Mouse (Mus musculus): ENCODE results near the gene Gm49380. TPM values are rescaled to one million over a fixed set of nuclear protein-coding genes. Genes with fewer than 3 reads are reported as not detected.

The Gm49380 gene
- total and polyA plus RNA-seq, 3 experiments = 0.24 TPM; not detected in 2

- H3K27me3 ChIP-seq (ENCODE audit: control insufficient read depth in 1 of 2, insufficient read depth in 2 of 2, low read length in 2 of 2) = no peaks in the 10 kb centered on the region
- no peaks in the 10 kb centered on the region for H3K9me3 ChIP-seq (replicated peaks; ENCODE audit: insufficient read depth, low read length)
- H3K9ac ChIP-seq (ENCODE audit: control insufficient read depth, low read depth, low read length, poor library complexity, severe bottlenecking) = no peak overlapping the region
- H3K4me3 ChIP-seq (ENCODE audit: control insufficient read depth in 1 of 2, insufficient read depth in 1 of 2, low read depth in 2 of 2, low read length in 2 of 2) = no peak overlapping the region
- no peaks in the 10 kb centered on the region; the same call in 1 of the 2 replicates for H3K79me2 ChIP-seq (ENCODE audit: control insufficient read depth, insufficient read depth, low read length, poor library complexity)
- H3K4me1 ChIP-seq (ENCODE audit: control insufficient read depth in 1 of 2, insufficient read depth in 2 of 2, low read length in 2 of 2) = peaks cover 0 to 10% of the 10 kb centered on the region in 2 experiments; a peak in 2 of 4 replicates
- TF ChIP-seq POLR2A (IDR thresholded peaks at IDR 0.05; ENCODE audit: control insufficient read depth in 1 of 2, insufficient read depth in 1 of 2, low read depth in 1 of 2, low read length in 2 of 2, poor library complexity in 1 of 2) (no peak), CTCF (IDR thresholded peaks at IDR 0.05 in 2 of 3, conservative IDR thresholded peaks at IDR 0.05 in 1 of 3; ENCODE audit: control insufficient read depth in 1 of 3, insufficient read depth in 1 of 3, low read depth in 2 of 3, low read length in 3 of 3, poor library complexity in 1 of 3, severe bottlenecking in 1 of 3) (no peak), SMC3 (IDR thresholded peaks at IDR 0.05; ENCODE audit: low read depth, low read length) (no peak), KAT2A (conservative IDR thresholded peaks at IDR 0.05; ENCODE audit: low read depth, low read length) (no peak), GABPA (IDR thresholded peaks at IDR 0.05; ENCODE audit: low read depth, low read length) (no peak), UBTF (IDR thresholded peaks at IDR 0.05; ENCODE audit: borderline replicate concordance, insufficient read depth, low read depth, low read length) (no peak), POLR2AphosphoS2 (IDR thresholded peaks at IDR 0.05; ENCODE audit: low read length) (no peak), JUND (IDR thresholded peaks at IDR 0.05; ENCODE audit: low read depth, low read length) (no peak), MAZ (IDR thresholded peaks at IDR 0.05; ENCODE audit: low read depth, low read length) (no peak), ZKSCAN1 (IDR thresholded peaks at IDR 0.05; ENCODE audit: low read depth, low read length) (no peak), TAL1 (IDR thresholded peaks at IDR 0.05; ENCODE audit: low read length) (no peak), CHD1 (IDR thresholded peaks at IDR 0.05; ENCODE audit: low read depth, low read length) (no peak), RAD21 (IDR thresholded peaks at IDR 0.05; ENCODE audit: low read depth, low read length) (no peak), NELFE (IDR thresholded peaks at IDR 0.05; ENCODE audit: low read depth, low read length) (no peak), BHLHE40 (IDR thresholded peaks at IDR 0.05; ENCODE audit: borderline replicate concordance, low read depth, low read length) (no peak)
- DNase-seq (ENCODE audit: low read depth, low spot score) = no peak
- H3K27ac ChIP-seq (ENCODE audit: control insufficient read depth, low read depth, low read length) = no peak overlapping the region
- H3K36me3 ChIP-seq (ENCODE audit: control insufficient read depth in 1 of 2, insufficient read depth in 2 of 2, low read length in 2 of 2) = peaks cover 0 to 3% of the 10 kb centered on the region in 2 experiments; a peak in 1 of 4 replicates
Measured at GRCm38 (mm10) chr9:44069252-44069651, 44.0 kb downstream of the Gm49380 start.

DNA sequence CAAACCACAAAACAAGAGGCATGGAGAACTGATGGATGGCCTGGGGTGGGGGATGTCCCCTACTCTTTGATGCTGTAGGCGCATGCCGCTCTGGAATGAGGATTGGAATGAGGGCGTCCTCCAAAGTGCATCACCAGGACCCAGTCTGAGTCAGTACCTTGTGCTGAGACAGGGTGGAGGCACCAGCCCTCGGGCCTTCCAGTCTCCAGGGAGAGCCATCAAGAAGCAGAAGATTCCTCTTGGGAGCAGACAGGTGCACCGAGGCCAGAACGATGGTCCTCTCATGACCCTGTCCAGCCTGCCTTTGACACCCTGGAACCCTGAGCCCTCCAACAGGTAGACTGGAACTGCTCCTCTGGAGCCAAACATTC, 45.4 kb downstream of the Gm49380 start:
- Histone ChIP-seq H3K27me3 (ENCODE audit: control insufficient read depth in 1 of 2, insufficient read depth in 2 of 2, low read length in 2 of 2) (no peaks in the 10 kb centered on the region), H3K79me2 (ENCODE audit: control insufficient read depth, insufficient read depth, low read length, poor library complexity) (no peaks in the 10 kb centered on the region; the same call in 1 of the 2 replicates), H3K4me1 (ENCODE audit: control insufficient read depth in 1 of 2, insufficient read depth in 2 of 2, low read length in 2 of 2) (peaks cover 0 to 10% of the 10 kb centered on the region in 2 experiments; a peak in 2 of 4 replicates), H3K27ac (ENCODE audit: control insufficient read depth, low read depth, low read length) (no peak overlapping the region), H3K4me3 (ENCODE audit: control insufficient read depth in 1 of 2, insufficient read depth in 1 of 2, low read depth in 2 of 2, low read length in 2 of 2) (no peak overlapping the region), H3K9me3 (replicated peaks; ENCODE audit: insufficient read depth, low read length) (no peaks in the 10 kb centered on the region), H3K9ac (ENCODE audit: control insufficient read depth, low read depth, low read length, poor library complexity, severe bottlenecking) (no peak overlapping the region), H3K36me3 (ENCODE audit: control insufficient read depth in 1 of 2, insufficient read depth in 2 of 2, low read length in 2 of 2) (peaks cover 0 to 3% of the 10 kb centered on the region in 2 experiments; a peak in 1 of 4 replicates)
- TF ChIP-seq NRF1 (IDR thresholded peaks at IDR 0.05; ENCODE audit: insufficient read depth, low read depth, low read length, poor library complexity, severe bottlenecking) = no peak
- no peak for TF ChIP-seq NELFE (IDR thresholded peaks at IDR 0.05; ENCODE audit: low read depth, low read length)
- no peak for TF ChIP-seq TCF12 (IDR thresholded peaks at IDR 0.05; ENCODE audit: low read depth, low read length)
- TF ChIP-seq CHD1 (IDR thresholded peaks at IDR 0.05; ENCODE audit: low read depth, low read length) = no peak
- TF ChIP-seq CTCF (IDR thresholded peaks at IDR 0.05 in 2 of 3, conservative IDR thresholded peaks at IDR 0.05 in 1 of 3; ENCODE audit: control insufficient read depth in 1 of 3, insufficient read depth in 1 of 3, low read depth in 2 of 3, low read length in 3 of 3, poor library complexity in 1 of 3, severe bottlenecking in 1 of 3) = no peak
- no peak for TF ChIP-seq MYC (IDR thresholded peaks at IDR 0.05; ENCODE audit: low read depth, low read length)
- no peak for DNase-seq (ENCODE audit: low read depth, low spot score)
